Mouse (Mus musculus) brain, adult 10 weeks (tissue): ENCODE measurements around the gene Arfgap3. TPM values are rescaled to one million over a fixed set of nuclear protein-coding genes. Genes with fewer than 3 reads are reported as not detected.

Experiments
- polyA plus RNA-seq: library from polyadenylated mRNA; stranded (reverse); fragments of 350-450 nt; fragmentation: Illumina TruSeq; extraction: RNeasy Lipid Tissue Mini Kit (QIAGEN cat#74804); gene quantifications from one replicate; pipeline ENCODE4 v1.2.3, GENCODE M21; 2015; ENCODE audit warnings: low read depth, low replicate concordance

Gene Arfgap3
- 15.7 TPM for polyA plus RNA-seq

DNA sequence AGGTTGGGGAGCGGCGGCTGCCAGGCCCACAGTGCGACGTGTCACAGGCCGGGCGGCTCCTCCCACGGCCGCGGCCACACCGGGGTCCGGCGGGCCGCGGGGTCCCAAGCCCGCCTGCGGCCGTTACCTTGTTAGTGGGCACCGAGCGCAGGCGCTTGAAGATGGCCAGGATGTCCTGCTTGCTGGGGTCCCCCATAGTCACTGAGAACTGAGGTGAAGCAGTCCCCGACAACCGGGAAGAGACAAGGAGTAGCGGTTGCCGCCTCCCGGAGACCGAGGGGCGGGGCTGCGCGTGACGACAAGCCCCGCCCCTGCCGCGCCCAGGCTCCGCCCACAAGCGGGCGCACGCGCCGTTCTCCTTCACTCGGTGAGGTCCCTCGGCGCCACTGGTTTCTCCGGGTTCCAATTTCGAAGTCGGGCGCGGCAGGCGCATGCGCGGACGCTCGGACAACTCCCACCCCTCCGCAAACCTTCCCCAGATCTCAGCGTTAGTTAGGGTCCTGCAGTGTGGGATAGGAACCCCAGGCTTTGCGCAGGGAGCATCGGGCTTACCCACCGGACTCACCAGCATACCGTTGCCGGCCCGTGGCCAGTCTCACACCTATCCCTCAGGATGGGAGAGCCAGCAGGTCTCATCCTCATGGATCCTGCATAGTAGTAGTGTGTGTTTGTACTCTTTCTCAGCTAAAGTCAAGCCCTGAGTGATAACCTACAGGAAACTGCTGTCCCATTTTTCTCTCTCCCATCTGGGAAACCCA lies at the start of gene Arfgap3:
TSS of gene Arfgap3 (minus strand) at position 294 of the 758 bp plus-strand sequence.

DNA sequence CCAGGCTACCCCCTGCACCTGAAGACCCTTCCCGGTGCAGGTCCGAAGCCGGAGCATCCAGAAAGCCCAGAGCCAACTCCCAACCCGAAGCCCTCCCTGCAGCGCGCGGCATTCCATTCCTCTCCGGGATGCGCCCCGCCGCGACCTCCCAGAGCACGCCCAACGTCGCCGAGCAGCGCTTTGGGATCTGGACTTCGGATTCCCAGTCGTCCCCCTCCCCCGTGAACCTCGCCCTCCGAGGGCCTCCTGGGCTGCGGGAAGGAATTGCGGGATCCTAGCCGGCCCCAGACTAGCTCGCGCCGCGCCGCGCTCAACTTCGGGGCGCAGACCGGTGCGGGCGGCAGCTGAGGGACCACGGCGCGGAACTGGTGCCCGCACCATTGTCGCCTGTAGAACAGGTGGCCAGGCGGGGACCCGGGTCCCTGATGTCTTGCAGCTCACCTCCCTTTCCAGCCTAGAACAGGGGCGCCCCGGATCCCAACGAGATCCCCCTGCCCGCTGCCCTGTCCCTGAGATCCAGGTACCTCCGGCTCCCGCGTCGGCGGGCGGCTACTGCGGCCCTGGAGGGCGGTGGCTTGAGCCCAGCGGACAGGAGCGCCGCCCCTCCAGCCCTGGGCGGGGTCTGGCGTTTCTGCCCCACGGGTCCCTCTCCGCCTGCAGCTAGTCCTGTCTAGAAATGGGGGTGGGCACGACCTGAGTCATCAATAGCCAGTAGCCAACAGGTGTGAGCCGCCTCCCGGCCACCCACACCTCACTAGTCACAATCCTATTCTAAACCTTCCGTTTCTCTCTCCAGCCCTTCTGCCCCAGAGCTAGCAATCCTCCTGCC lies 98.7 kb downstream of the Arfgap3 start, which contains the start of gene A4galt:
TSS of gene A4galt (minus strand) at position 599 of the 829 bp plus-strand sequence.

Other genes starting within 250 kb of the Arfgap3 start
- 106 TPM for gene Rrp7a, start 227.4 kb downstream of the Arfgap3 start, polyA plus RNA-seq
- gene Poldip3, start 200.9 kb downstream of the Arfgap3 start, polyA plus RNA-seq: 49.8 TPM
- gene Cyb5r3, start 177.7 kb downstream of the Arfgap3 start, polyA plus RNA-seq: 57.7 TPM
- 2.5 TPM for gene A4galt, start 98.5 kb downstream of the Arfgap3 start, polyA plus RNA-seq
- gene Pacsin2, start 114.4 kb upstream of the Arfgap3 start, polyA plus RNA-seq: 88.3 TPM
- gene Ttll1, start 160.6 kb upstream of the Arfgap3 start, polyA plus RNA-seq: 43.6 TPM
- 0.54 TPM for gene Bik, start 176.6 kb upstream of the Arfgap3 start, polyA plus RNA-seq
- 9.8 TPM for gene Tspo, start 213.3 kb upstream of the Arfgap3 start, polyA plus RNA-seq
- gene Mcat, start 213.5 kb upstream of the Arfgap3 start, polyA plus RNA-seq: 23.9 TPM
- 11.7 TPM for gene Ttll12, start 244.9 kb upstream of the Arfgap3 start, polyA plus RNA-seq